8 mouse cellular contexts compared by ENCODE assay signal in genomic region chr5:113155133-113155532, GRCm38 (mm10).
DNase-seq lines count a peak whose midpoint lies in the region; ATAC-seq lines count a peak whose summit lies in the region.

No protein-coding gene starts in this region.

- ATAC-seq in cerebellum, adult (ENCODE audit: insufficient number of reproducible peaks, low FRiP score, low TSS enrichment), result no peak

- peak; percentile 64 for DNase-seq in cerebellum, adult 11 months
- DNase-seq in adrenal gland, adult 18-20 months (ENCODE audit: low spot score in 2 of 2), result peak; percentile 80 to 84
- DNase-seq in embryo, embryonic 10.5 days (ENCODE audit: low spot score), result peak; percentile 91
- DNase-seq in heart, adult 9 months (ENCODE audit: low spot score in 2 of 2), result peak; percentile 73 to 78
- peak; percentile 91 for DNase-seq in layer of hippocampus, postnatal 10 days (ENCODE audit: low spot score in 2 of 2)
- DNase-seq in lung, postnatal 36 days, result peak; percentile 89
- DNase-seq in spleen, adult 18-20 months, result peak; percentile 23 to 73
